Mouse (Mus musculus) bone marrow, adult 2 months (tissue): ENCODE measurements at regions not wholly inside any gene's neighbourhood (a gene's known extent, or its start where the extent isn't known, plus 50 kb on each side); places are given as distances from the start of the nearest gene placed in this dataset.

Experiments
- CTCF ChIP-seq: fragments of 200-500 bp; IDR thresholded peaks from 2 replicates; pipeline ENCODE4 v1.5.1; 2011; ENCODE audit warnings: low read length, control low read depth; ENCODE audit not compliant: control insufficient read depth, insufficient read depth
- POLR2A ChIP-seq: fragments of 200-500 bp; IDR thresholded peaks from 2 replicates; pipeline ENCODE4 v1.6.1; 2011; ENCODE audit warnings: low read depth, mild to moderate bottlenecking, control low read depth, low read length, borderline replicate concordance; ENCODE audit not compliant: control insufficient read depth

GRCm38 (mm10) chr8:80315371-80315770 is 178.2 kb upstream of the Gypa start:
- TF ChIP-seq POLR2A (no peak), CTCF (no peak)
